Mouse (Mus musculus): ENCODE results near the gene Nrxn1.

GRCm38 (mm10) chr17:90638970-90639524, 453.8 kb downstream of the Nrxn1 start:
- TF ChIP-seq POLR2A (IDR thresholded peaks at IDR 0.05; ENCODE audit: insufficient read depth, low read depth, low read length) = no peak
- no peak for TF ChIP-seq CTCF (IDR thresholded peaks at IDR 0.05; ENCODE audit: insufficient read depth, low read depth, low read length)
